Mouse (Mus musculus) right cerebral cortex, adult 18-20 months (tissue): ENCODE measurements around the gene Sema4d.
"Not testable (repeated sequence)": the region's sequence is repeated elsewhere in the genome, so short reads cannot be mapped to it uniquely, and the experiment has no call there.

Experiments used
- DNase-seq: peaks from one replicate; pipeline ENCODE4 v3.0.0; 2022; ENCODE audit warnings: mixed read lengths

The Sema4d gene

DNA sequence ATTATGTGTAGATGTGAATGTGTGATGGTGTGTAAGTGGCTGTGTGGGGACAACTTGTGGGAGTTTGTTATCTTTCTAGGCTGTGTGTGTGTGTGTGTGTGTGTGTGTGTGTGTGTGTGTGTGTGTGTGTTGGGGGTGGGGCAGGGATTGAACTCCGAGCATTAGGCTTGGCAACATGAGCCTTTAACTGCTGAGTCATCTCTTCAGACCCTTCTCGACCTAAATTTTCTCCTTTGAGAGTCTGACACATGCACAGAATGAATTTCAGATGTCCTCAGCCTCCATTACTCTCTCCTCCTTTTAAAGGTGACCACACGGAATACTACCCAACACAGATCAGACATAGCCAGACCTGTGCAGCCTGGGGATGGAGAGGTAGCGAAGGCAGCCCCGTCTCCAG, 70.4 kb downstream of the Sema4d start:
- no peak for DNase-seq

DNA sequence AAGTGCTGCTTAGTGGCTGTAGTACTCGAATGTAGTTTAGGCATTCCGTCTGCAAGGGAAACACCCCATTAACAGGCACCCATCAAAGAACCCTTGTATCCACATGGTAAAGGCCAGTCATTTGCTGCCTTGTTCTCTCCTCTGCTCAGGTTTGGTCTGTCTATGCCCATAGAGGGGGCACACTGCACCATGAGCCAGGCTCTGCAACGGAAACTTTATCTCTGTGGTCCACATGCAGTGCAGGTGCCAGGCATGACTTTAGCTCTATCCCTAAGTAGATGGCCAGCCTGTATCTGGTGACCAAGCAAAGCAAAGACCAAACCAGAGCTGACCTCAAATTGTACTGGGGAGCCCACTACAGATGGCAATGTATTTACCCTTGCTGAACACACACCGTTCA, 73.0 kb downstream of the Sema4d start:
- DNase-seq = no peak

DNA sequence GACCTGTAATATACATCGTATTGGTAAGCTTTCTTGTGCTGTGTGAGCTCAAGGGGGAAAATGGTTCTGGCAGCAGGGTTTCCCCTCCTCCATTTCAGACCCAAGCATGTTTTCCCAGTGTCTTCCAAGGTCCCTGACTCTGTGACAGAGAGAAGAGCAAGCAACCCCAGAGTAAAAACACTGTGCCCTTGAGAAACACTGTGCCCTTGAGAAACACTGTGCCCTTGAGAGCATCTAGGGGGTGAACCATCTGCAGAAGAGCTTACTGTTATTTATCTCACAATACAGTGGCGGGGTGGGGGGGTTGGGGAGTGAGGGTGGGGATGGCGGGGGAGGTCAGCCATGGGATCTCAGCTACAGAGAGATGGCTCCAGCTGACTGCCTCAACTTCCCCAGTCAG, 74.3 kb downstream of the Sema4d start:
- DNase-seq = no peak

DNA sequence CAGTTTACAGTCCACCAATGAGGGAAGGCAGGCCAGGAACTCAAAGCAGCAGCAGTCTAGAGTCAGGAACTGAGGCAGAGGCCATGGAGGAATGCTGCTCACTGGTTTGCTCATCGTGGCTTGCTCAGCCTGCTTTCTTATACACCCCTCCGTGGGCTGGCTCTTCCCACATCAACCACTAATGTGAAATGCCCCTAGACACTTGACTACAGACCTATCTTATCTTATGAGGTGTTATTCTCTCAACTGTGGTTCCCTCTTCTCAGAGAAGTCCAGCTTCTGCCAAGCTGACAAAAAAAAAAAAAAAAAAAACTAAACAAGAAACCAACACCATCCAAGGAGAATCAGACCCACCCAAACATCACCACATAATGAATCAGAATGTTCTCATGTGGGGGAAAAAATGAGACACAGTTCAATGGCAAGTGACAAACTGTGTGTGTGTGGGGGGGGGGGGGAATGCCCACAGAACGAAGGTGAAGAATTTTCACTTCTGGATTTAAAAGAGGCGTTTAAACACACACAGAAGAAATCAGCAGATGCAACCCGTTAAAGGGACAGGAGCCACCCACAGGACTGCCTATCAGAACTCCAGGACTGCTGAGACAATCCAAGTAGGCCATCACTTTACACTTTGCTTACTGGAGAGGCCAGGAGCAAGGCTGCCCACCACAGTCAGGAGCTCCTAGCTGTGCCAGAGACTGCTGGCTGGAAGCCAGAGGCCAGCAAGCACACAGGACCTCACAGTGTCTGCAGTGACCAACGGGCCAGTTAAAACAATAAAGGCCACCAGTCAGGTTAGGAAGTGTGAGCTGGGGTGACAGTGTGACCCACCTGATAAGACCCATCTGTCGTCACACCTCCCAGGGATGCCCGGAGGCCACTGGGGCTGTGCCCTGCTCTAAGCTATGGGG, 76.9 kb downstream of the Sema4d start:
- DNase-seq = peak; percentile 35

DNA sequence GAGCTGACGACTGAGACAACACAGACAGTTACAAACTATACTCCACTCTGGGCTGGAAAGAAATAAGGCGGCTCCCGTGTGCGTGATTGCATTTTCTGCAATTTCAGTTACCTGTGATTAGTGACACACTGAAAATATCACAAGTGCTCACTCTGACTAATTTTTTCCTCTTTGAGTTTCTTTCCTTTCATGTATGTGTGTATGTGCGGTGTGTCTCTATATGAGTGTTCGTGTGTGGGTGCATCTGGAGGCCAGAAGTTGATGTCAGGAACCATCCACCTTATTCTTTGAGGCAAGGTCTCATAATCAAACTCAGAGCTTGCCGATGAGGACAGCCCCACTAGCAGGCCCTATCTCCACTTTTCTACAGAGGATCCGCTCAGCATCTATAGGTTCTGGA, 81.5 kb downstream of the Sema4d start:
- no peak for DNase-seq

DNA sequence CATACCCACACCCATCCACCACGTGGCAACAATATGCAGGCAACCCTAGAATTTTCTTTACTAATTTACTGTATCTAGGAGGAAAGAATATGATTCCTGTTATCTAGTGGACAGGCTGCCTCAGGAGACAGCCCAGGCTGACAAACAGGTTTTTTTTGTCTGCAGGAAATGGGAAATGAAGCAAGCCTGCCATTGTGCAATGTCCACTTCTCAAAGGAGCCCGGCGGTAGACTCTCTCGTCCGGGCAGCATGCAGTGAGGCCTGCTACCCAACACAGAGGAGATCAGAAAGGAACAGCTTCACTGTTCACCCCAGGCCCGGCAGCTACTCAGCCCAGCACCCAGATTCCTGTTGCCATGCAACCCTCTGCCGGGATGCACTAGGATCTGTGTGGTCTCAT, 82.8 kb downstream of the Sema4d start:
- no peak for DNase-seq

DNA sequence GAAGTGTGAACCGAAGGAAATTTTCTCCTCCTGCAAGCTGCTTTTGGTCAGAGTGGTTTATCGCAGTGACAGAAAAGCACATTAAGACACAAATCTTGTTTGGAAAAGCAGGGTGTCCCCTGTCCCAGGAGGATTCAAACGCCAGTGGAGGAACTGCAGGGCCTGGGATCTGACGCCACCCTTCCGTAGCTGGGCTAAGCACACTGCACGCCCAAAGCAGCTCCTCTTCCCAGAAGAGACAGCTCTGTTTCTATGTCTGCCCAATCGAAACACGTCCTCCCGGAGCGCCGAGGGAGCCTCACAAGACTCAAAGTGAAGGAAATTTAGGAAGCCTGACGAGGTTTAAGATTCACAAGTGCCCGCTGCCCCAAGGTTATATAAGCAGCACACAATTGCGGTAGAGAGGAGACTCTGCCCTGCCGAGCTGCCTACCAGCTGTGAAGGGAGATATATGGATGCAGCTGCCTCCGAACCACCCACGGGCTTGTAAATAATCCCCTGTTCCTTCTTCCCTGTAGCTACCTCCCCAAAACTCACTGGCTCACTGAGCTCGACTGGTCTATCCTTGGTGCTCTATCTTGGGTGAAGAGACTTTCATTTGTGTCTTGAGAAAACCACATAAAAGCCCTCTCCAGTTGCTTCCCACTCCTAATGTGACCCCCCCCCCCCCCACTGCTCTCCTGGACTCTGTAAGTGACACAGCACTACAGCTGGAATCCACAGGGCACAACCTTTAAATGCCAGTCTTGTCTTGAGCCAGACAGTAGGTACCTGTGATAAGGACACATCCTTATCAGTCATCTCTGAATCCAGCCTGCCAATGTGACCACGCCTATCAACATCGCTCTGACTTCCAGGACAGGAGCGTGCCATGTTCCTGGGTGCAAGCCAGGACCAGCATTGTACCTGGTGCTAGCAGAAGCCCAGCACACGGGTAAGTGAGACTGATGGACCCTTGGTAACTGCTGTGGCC, 87.4 kb downstream of the Sema4d start:
- DNase-seq = peak; percentile 38

DNA sequence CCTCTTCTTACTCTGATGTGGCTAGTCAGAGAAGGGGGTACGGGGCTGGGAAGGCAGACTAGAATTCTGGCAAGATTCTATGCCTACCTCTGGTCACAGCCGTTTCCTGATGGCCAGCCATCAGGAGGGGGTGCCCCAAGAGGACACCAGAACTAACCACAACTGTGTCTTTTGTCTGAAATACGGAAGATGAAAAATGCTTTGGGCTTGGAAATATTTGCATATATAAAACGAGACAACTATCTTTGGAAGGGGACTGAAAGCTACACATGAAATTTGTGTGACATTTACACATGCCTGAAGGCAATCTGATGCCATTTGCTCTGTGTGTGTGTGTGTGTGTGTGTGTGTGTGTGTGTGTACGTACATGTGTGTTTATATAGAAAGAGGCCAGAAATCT, 89.7 kb downstream of the Sema4d start:
- DNase-seq = no peak

DNA sequence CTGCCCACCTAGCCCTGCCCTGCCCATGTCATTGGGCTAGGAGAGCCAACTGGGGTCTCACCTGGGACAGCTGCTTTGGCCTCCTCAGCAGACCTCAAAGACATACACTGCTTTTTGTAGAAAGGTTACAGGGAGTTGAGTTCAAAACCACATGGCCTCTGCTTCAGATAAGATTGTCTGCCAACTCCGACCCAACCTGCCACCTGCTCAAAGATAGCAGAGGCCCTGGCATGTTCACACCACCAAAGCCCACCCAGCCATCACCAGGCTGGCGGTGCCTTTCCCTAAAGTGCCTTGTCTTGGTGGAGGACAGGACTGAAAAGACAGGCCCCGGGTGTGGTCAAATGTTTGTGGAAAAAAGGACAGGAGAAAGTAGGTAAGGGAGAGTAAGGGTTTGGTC, 95.2 kb downstream of the Sema4d start:
- DNase-seq = no peak

DNA sequence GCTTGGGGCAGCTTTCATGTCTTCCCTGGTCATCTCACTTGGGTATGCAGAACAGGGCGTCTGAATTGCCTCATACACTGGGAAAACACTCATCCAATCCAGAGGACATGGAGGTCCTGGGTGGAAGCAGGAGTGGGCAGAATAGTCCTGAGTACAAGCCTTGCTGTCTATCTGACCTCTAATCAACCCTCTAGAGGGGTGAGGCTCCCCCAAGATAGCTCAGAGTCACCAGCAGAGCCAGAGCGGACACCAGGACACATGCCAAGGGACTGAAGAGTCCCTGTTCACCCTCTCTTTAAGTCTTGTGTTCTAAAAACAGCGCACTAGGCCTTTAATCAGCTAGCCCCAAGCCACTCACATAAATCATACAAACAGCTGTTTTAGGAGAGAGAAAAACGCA, 95.7 kb downstream of the Sema4d start:
- DNase-seq = no peak

DNA sequence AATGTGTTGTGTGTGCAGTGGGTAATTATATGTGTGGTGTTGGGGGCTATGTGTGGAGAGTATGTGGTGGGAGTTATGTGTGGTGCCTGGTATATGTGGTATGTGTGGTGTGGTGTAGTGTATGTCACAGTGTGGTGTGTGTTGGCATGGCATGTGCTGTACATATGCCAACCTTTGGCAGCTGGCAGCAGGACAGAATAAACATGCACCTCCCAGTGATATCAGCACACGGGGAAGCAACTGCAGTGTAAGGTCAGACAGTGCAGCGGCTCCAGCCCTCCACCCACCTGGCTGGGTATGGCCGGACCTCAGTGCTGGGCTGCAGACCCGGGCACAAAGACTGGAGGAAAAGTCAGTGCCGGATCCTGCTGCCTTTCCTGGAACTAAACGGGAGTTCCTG, 96.1 kb downstream of the Sema4d start:
- no peak for DNase-seq

DNA sequence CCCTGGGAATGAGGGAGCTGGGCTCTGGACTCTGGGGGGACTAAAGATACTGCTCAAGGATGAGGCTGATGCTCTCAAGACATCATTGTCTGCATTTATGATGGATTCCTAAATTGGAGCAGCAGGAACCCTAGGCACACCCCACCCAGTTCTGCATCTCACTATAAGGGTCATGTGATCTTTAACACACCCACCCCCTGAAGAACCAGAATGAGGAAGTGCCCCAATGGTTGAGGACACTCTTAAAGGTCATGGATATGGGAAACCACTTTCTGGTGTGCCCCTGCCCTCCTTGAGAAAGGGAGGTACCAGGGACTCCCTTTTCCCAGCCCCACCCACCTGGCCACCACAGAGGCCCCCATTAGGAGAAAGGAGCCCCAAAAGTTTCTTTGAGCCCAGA, 97.1 kb downstream of the Sema4d start:
- no peak for DNase-seq

DNA sequence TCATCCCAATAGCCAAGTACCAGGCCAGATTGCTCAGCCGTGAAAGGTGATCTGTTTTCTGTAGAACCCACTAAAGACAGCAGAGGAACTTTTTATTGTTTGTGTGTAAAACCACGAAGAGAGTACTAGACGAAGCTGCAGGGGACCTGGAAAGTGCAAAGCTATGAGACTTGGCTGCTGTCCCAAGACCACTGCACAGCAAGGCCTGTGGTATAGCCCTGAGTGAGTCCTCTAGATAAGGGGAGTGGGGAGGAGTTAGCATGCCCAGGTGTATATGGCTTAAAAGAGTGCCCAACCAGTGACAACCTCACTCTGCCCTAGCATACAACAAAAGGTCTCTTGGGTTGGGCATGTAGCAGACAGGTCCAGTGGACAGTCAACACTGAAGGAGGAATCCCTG, 104.9 kb downstream of the Sema4d start:
- DNase-seq = no peak

DNA sequence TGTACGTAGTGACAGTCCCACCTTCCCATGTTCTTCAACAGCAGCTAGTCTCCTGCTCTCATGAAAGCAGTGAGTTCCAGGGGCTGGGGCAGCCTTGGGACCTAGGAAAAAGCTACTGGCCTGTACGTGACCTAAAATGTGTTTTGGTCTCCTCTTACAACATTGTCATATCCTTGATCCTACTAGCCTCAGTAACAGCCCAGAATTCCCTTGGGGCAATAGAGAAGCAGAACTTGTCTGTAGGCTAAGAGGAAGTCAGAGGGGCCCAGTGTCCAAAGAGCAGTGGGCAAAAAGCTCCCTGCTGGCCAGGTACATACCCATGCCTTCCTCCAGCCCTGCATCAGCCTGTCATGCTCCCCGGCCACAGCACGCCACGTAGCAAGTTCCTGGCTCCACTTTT, 106.6 kb downstream of the Sema4d start:
- no peak for DNase-seq

DNA sequence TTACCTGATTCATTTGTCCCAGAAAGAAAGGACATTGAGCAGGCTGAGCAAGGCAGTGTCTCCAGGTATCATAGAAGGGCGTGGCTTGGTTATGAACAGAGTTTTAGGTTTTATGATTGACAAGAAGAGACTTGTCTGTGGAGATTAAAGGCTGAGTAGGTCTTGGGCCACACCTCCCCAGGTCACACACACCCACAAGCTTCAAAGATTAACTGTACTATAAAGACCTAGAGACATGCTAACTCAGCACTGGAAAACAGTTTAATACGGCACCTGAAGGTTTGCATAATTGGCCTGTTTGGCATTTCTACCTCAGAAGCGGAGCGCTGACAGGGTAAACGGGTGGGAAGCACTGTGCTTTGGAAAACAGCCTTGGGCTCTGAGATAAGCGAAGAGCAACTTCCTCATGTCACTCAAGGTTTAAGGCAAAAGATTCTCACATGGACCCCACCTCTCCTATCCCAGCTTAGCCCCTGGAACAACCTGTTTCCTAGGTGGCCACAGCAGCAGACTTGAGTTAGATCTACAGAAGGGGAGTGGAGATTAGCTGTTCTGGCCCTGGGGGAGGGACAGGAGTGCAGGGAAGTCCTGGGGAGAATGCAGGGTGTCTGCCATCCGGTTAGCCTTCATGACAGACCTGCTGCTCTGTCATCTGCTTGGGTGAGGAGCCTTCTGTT, 108.1 kb downstream of the Sema4d start:
- DNase-seq = no peak

DNA sequence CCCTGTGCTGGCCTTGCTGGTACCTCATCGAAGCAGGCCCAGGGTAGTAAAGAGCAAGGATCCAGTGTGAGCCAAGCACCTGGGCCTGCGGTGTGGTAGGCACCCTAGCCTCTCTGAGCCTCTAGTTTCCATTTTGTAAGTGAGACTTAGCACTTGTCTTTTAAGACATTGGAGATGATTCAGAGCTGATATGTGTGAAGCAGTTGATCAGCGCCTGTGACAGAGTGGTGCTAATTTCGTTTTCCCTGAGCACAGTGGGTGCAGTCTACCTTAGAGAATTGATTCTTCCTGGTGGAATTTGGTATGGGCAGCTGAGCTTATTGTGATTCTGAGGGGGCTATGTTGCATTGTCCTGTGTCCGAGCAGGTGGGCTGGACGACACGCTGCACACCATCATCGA, 111.9 kb downstream of the Sema4d start:
- no peak for DNase-seq

DNA sequence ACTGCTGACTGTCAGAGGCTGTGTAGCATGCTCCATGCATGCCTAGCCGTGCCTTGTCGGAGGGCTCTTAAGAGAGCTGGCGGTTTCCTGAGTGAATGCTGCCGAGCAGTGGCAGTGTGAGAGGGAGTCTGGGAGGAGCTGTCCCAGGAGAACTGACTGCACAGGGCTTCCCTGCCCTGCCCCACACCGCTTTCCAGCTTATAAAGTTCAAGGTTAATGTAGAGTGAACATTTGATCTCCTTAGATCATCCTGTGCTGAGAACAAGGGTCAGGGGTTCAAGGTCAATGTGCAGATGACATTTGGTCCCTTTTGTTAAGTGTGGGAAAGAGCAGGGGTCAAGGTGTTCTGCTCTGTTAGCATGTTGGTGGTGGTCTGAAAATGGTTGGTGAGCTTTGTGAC, 112.5 kb downstream of the Sema4d start:
- no peak for DNase-seq

DNA sequence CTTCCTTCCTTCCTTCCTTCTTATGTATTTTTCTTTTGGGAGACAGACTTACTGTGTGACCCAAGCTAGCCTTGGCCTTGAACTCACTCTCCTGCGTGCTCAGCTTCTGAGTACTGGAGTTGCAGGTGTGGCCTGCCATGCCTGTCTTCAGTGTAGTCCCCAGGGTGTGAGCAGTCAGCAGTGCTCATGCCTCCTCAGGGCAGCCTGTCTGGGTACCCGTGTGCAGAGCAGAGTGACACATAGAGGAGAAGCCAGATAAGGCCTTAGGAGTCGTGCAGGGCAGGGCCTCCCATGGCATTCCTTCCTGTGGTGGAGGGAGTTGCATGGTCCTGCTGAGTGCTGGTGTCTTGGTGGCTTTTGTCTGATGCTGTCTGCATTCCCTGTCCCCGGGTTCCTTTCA, 114.2 kb downstream of the Sema4d start:
- DNase-seq = no peak

DNA sequence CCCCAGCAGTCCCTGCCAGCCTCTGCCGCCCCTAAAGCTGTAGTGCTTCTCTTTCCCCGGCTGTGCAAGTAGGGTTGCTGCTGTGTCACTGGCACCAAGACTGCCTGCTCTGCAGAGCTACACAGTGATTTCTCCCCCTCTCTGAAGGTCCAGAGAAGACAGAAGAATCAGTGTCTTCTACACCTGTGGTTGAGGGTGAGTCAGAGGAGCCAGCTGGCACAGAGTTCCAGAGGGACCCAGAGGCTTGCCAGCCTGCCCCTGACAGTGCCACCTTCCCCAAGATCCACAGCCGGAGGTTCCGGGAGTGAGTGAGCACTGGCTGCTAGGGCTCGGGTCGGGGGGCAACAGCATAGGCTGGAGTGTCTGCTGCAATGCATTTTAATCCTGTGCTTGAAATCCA, 114.9 kb downstream of the Sema4d start:
- DNase-seq = no peak

DNA sequence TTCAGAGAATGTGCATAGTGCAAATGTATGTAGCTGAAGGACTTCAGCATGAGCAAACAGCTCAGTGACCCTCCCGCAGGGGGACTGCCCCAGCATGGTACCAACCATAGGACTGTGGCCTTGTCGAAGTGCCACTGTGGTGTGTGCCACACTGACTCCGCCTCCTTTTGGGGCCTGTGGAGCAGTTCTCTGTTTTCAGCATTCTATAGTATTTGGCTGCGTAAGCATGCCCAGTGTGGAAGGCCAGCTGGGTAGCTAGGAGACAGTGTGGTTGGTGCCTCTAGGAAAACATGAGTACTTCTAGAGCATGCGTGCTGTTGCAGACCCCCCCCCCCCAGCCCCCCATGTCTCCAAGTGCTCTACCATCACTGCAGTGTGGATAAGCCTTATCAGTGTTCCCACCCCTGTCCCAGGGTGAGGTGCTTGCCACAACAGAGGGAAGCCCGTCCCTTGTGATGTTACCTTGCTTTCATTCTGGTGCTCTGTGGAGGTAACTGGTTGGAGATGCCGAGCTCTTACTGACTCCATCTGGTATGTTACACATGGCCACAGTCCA, 115.8 kb downstream of the Sema4d start:
- DNase-seq = no peak

DNA sequence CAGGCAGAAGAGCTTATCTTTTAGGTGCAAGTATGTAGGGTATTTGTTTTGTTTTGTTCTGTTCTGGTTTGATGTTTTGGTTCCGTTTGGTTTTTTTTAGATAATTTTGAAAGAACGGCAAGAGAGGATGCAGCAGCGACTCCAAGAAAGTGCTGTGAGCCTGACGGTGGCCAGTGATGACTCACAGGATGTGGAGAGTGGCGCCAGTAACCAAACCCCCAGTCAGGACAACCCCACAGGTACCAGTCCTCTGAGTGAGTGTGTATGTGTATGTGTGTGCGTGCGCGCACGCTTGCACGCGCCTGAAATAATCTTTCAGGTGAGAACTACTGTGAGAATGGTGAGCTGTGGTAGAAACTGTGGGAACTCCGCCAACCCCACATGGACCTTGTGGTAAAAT, 116.5 kb downstream of the Sema4d start:
- DNase-seq = no peak

DNA sequence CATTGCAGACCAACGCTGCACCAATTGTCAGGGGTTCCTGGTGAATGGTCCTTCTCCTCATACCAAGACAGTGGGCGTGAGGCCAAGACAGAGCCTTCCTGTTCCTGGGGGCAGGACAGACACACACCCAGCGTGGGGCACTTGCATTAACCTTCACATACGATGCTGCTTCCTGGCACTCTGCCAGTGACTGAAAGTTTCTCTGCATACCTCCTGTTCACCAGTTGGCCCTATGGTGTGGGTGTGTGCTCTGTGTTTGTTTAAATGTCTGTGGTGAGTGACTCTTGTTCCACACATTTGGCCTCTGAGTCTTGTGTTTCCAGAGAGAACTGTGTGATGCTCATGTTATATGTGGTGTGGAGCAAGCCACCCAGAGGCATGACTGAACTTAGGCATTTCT, 116.9 kb downstream of the Sema4d start:
- DNase-seq = no peak

DNA sequence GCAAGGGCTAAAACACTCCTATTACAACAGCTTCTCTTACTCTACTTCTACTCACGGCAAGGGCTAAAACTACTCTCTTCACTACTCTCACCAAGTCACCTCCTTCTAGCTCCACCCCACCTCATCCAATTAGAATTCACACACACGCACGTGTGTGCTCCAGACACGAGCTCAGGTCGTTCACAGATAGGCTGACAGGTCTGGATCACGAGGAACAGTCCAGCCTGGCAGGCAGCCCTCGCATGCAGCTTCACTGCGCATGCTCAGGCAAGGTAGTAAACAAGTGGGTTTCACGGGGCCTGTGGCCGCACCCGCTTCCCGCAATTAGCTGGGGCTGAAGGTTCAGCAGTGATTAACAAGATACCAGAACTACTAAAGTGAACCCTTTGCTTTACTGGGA, 125.4 kb downstream of the Sema4d start:
- not testable (repeated sequence) for DNase-seq
